Mouse (Mus musculus) cerebellum, postnatal 10 days (tissue): ENCODE data around the gene Cntnap1.
A peak's percentile ranks its signal among the peaks of the same experiment; 100 is the strongest.

Experiments
- DNase-seq, 2 experiments: peaks; one replicate each; pipeline ENCODE4 v3.0.0; 2021; ENCODE audit warnings: mixed read lengths in 2 of 2

The Cntnap1 gene

GRCm38 (mm10) chr11:101186526-101187247 is 16.4 kb downstream of the Cntnap1 start:
- DNase-seq: peak; percentile 51 to 63

GRCm38 (mm10) chr11:101187541-101187940 is 17.2 kb downstream of the Cntnap1 start:
- peak in 1 of 2 experiments; percentile 27 for DNase-seq

- DNase-seq: peak; percentile 89 to 91
These were observed 18.0 kb downstream of the Cntnap1 start for GRCm38 (mm10) chr11:101188166-101188805.

GRCm38 (mm10) chr11:101189495-101190180 is 19.3 kb downstream of the Cntnap1 start:
- peak; percentile 94 to 96 for DNase-seq

- peak; percentile 52 to 62 for DNase-seq
These were observed 20.0 kb downstream of the Cntnap1 start for GRCm38 (mm10) chr11:101190181-101190912.

GRCm38 (mm10) chr11:101190913-101191907 is 20.9 kb downstream of the Cntnap1 start:
- DNase-seq: peak; percentile 74 to 79

- DNase-seq: peak; percentile 63 to 65
These were observed 21.7 kb downstream of the Cntnap1 start for GRCm38 (mm10) chr11:101191919-101192470.

- peak; percentile 76 to 77 for DNase-seq
These were observed 22.3 kb downstream of the Cntnap1 start for GRCm38 (mm10) chr11:101192646-101193045.

GRCm38 (mm10) chr11:101193076-101193475 is 22.8 kb downstream of the Cntnap1 start:
- DNase-seq: peak; percentile 53 to 59

GRCm38 (mm10) chr11:101194137-101194536 is 23.8 kb downstream of the Cntnap1 start:
- peak; percentile 43 to 61 for DNase-seq

GRCm38 (mm10) chr11:101194643-101195042 is 24.3 kb downstream of the Cntnap1 start:
- DNase-seq: no peak

GRCm38 (mm10) chr11:101195101-101195500 is 24.8 kb downstream of the Cntnap1 start:
- DNase-seq: no peak

- DNase-seq: no peak
These were observed 25.2 kb downstream of the Cntnap1 start for GRCm38 (mm10) chr11:101195571-101195970.

- DNase-seq: no peak
These were observed 25.9 kb downstream of the Cntnap1 start for GRCm38 (mm10) chr11:101196175-101196574.

GRCm38 (mm10) chr11:101199555-101199954 is 29.2 kb downstream of the Cntnap1 start:
- no peak for DNase-seq

- peak; percentile 81 to 87 for DNase-seq
These were observed 30.7 kb downstream of the Cntnap1 start for GRCm38 (mm10) chr11:101200986-101201385.

GRCm38 (mm10) chr11:101211970-101212369 is 41.6 kb downstream of the Cntnap1 start:
- DNase-seq: peak; percentile 56 to 91

- no peak for DNase-seq
These were observed 46.6 kb downstream of the Cntnap1 start for GRCm38 (mm10) chr11:101216936-101217335.

- no peak for DNase-seq
These were observed 48.2 kb downstream of the Cntnap1 start for GRCm38 (mm10) chr11:101218436-101219055.

GRCm38 (mm10) chr11:101220853-101221252 is 50.5 kb downstream of the Cntnap1 start:
- DNase-seq: no peak
